Mouse (Mus musculus): ENCODE results near the gene Gm21698.
"Not testable (repeated sequence)": the region's sequence is repeated elsewhere in the genome, so short reads cannot be mapped to it uniquely, and the experiment has no call there.

- TF ChIP-seq CTCF, EP300 (IDR thresholded peaks at IDR 0.05; ENCODE audit: low read depth): not testable (repeated sequence)
These were observed 34.1 kb downstream of the Gm21698 start, which contains the start of gene Gm21671 for GRCm38 (mm10) chr5:25954317-25954716.

All from liver, embryonic 14.5 days (tissue).